Mouse (Mus musculus) testis, adult 2 months (tissue): ENCODE results near the gene Xbp1.

Experiments used
- CTCF ChIP-seq: fragments of 200-500 bp; IDR thresholded peaks from 2 replicates; pipeline ENCODE4 v1.5.1; 2012; ENCODE audit warnings: low read depth, mild to moderate bottlenecking, inconsistent platforms, low read length, moderate library complexity; ENCODE audit not compliant: control insufficient read depth, insufficient read depth, insufficient replicate concordance
- POLR2A ChIP-seq: fragments of 200-500 bp; IDR thresholded peaks from 2 replicates; pipeline ENCODE4 v1.6.1; 2012; ENCODE audit warnings: low read depth, mild to moderate bottlenecking, inconsistent platforms, low read length, moderate library complexity; ENCODE audit not compliant: control insufficient read depth

DNA sequence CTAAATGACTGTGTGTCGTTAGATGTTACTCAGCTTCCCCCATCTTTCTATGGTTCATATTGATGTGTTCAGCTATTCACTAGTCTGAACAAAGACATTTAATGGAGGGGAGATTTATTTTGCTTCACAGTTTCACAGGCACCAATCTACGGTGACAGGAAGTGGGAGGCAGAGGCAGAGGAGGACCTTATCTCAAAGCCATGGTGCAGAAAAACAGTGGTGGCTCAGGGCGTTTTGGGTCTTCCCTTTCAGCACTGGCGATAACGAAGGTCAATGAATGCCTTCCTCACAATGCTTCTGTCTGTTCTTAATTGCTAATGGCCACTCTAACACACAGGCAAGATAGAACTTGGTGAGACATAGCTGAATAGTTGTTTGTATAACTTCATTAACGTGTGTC, 54.6 kb downstream of the Xbp1 start:
- TF ChIP-seq CTCF (no peak), POLR2A (no peak)
